Mouse (Mus musculus) adrenal gland, postnatal 36 days (tissue): Measurements from ENCODE around the gene Uhrf1. TPM values are rescaled to one million over a fixed set of nuclear protein-coding genes. Genes with fewer than 3 reads are reported as not detected.

Experiments
- DNase-seq, 2 experiments: peaks; one replicate each; pipeline ENCODE4 v3.0.0; 2021; ENCODE audit warnings: mixed read lengths in 1 of 2
- total RNA-seq, 2 experiments: library from RNA; stranded (reverse); gene quantifications; 2 replicates each; pipeline ENCODE4 v1.2.3; 2021

Gene Uhrf1
- total RNA-seq, 2 experiments from 2014 or later, result 5.9 to 9.4 TPM

- DNase-seq, result no peak
Measured at GRCm38 (mm10) chr17:56348128-56348527, 45.0 kb downstream of the Uhrf1 start.

- no peak for DNase-seq
Measured at GRCm38 (mm10) chr17:56348586-56348985, 45.5 kb downstream of the Uhrf1 start.

- peak; percentile 85 for DNase-seq
Measured at GRCm38 (mm10) chr17:56350694-56351093, 47.6 kb downstream of the Uhrf1 start.

- peak; percentile 76 to 78 for DNase-seq
Measured at GRCm38 (mm10) chr17:56356921-56357885, 54.1 kb downstream of the Uhrf1 start.

- no peak for DNase-seq
Measured at GRCm38 (mm10) chr17:56359183-56359725, 56.1 kb downstream of the Uhrf1 start.

DNA sequence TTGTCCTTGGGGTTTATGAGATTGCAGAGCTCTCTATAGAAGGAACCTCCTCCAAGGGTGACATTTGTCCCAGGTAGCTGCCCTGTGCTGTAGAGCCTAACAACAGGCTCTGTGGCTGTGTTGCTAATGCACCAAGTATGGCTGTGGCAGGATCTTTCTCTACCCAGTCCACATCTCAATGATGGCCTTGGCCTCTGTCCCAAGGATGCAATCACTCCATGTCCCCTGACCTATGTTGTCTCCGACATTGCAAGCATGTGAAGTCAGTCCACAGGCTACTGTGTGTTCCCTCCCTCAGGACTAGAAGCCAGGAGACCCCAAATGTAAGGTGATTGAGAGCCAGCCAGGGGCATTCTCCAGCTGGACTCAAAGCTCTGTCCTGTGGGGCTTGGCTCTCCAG lies 56.7 kb downstream of the Uhrf1 start:
- peak; percentile 57 to 70 for DNase-seq

- DNase-seq, result peak; percentile 67 to 70
Measured at GRCm38 (mm10) chr17:56360451-56360850, 57.3 kb downstream of the Uhrf1 start.

- no peak for DNase-seq
Measured at GRCm38 (mm10) chr17:56361542-56361941, 58.4 kb downstream of the Uhrf1 start.

DNA sequence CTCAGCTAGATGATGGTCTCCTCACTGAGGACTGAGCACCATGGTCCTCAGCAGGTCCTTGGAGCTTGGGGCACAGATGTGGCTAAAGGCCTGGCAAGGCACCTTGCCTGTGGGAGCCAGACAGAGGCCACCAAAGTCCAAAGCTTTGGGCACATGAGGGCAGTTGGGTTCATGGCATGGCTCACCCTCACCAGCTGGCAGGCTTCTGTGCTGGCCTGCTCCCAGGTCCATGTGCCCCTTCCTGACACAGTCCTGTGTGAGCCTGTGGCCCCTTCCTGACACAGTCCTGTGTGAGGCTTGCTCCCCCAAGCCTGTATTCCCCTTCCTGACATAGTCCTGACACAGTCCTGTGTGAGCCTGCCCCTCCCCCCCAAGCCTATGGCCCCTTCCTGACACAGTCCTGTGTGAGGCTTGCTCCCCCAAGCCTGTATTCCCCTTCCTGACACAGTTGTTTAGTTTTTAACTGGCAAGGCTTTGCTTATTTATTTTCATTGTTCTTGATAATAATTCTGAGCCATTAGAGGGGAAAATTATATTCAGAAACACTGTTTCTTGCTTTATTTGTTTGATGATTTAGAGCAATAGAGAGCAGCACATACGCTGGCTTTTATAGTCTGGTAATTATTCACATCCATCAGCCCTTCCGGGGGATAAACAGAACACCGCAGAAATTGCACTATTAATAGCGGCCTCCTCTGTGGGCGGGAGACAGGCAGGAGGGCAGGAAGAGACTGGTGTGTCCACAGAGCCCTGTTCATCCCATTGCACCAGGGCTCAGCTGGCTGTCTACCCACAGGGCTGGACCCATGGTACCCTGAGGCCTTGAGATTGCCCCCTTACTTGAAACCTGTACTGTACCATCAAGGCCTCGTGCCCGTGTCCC lies 62.9 kb downstream of the Uhrf1 start:
- no peak for DNase-seq

DNA sequence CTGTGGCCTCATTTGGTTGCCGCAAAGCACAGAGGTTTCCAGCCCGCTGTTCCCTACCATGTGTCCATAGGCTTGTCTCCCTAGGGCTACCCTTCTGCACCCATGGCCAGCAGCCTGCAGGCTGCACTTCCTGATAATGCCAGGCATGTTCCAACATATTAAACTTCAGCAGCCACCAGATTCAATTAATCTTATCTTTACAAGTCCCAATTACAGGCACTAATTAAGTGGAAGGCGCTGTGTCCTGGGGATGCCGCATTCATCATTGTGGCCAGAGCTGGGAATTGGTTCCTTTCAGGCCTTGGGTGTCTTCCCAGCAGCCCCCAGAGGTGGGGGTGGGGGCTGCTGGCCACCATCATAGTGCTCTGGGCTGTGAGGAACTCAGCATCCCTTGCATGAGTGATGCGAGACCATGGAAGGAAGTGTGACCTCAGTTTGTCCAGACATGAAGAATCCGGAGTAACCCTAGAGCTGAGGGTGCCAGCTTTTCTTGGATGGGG lies 65.2 kb downstream of the Uhrf1 start:
- DNase-seq, result no peak

GRCm38 (mm10) chr17:56370090-56370489 lies 67.0 kb downstream of the Uhrf1 start:
- DNase-seq, result no peak

- DNase-seq, result no peak
Measured at GRCm38 (mm10) chr17:56371029-56371660, 68.0 kb downstream of the Uhrf1 start.

DNA sequence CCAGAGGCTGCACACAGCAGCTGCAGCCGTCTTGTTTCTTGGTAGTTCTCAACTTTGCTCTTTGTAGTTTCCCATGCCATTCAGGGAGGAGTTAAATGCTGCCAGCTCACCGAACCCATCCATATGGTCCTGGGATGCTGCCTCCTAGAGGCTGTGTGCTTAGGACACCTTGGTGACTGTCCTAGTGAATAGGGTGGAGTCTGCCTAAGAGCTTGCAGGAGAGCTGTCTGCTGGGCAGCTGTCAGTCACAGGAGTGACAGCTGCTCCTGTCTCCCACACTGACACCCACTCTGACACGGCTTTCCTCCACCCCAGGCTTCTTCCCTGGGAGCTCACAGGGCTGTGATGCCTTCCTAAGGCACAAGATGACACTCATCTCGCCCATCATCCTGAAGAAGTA lies 69.0 kb downstream of the Uhrf1 start:
- DNase-seq, result no peak

Other genes with a start within 250 kb of the Uhrf1 start
- 10 to 100 TPM; 73.3 to 86.1 TPM for gene Ubxn6, start 228.3 kb upstream of the Uhrf1 start, total RNA-seq
- gene Hdgfl2, start 223.7 kb upstream of the Uhrf1 start, total RNA-seq, result 10 to 100 TPM; 59.9 to 62.0 TPM
- 10 to 100 TPM; 75.1 to 86.5 TPM for gene Plin4, start 193.5 kb upstream of the Uhrf1 start, total RNA-seq
- gene Plin5, start 185.7 kb upstream of the Uhrf1 start, total RNA-seq, result 10 to 100 TPM; 36.7 to 62.1 TPM
- gene Lrg1, start 181.3 kb upstream of the Uhrf1 start, total RNA-seq, result 10 to 100 TPM; 15.5 to 31.3 TPM
- gene Sema6b, start 163.0 kb upstream of the Uhrf1 start, total RNA-seq, result 10 to 100 TPM in 1 of 2 experiments, 1 to 10 TPM in 1; 6.4 to 10.0 TPM
- 1 to 10 TPM; 3.9 to 4.0 TPM for gene Tnfaip8l1, start 140.8 kb upstream of the Uhrf1 start, total RNA-seq
- 10 to 100 TPM; 60.0 to 61.1 TPM for gene Mydgf, start 119.4 kb upstream of the Uhrf1 start, total RNA-seq
- gene Dpp9, start 84.4 kb upstream of the Uhrf1 start, total RNA-seq, result 10 to 100 TPM; 35.5 to 41.0 TPM
- 10 to 100 TPM; 28.7 to 30.8 TPM for gene Fem1a, start 46.5 kb upstream of the Uhrf1 start, total RNA-seq
- 10 to 100 TPM; 21.1 to 23.1 TPM for gene Ticam1, start 26.5 kb upstream of the Uhrf1 start, total RNA-seq
- 100 to 1,000 TPM in 1 of 2 experiments, 10 to 100 TPM in 1; 51.4 to 106 TPM for gene Plin3, start 10.4 kb upstream of the Uhrf1 start, total RNA-seq
- gene Arrdc5, start 3.0 kb upstream of the Uhrf1 start, total RNA-seq, result not detected
- 10 to 100 TPM; 38.1 to 39.9 TPM for gene Kdm4b, start 22.7 kb downstream of the Uhrf1 start, total RNA-seq
- 100 to 1,000 TPM; 157 to 172 TPM for gene Ptprs, start 173.2 kb downstream of the Uhrf1 start, total RNA-seq
- gene Znrf4, start 209.1 kb downstream of the Uhrf1 start, total RNA-seq, result not detected